Mouse (Mus musculus) small intestine, adult 2 months (tissue): ENCODE data around the gene Hsd17b12. TPM values are rescaled to one million over a fixed set of nuclear protein-coding genes. Genes with fewer than 3 reads are reported as not detected.

Experiments used
- H3K27ac ChIP-seq: fragments of 200-500 bp; 2 replicates; pipeline ENCODE4 v1.5.1; 2012; ENCODE audit warnings: low read depth, low read length, control low read depth, inconsistent platforms; ENCODE audit not compliant: insufficient read depth
- H3K27me3 ChIP-seq: fragments of 200-500 bp; 2 replicates; pipeline ENCODE4 v1.6.1; 2012; ENCODE audit warnings: mild to moderate bottlenecking, moderate library complexity, low read length, inconsistent platforms; ENCODE audit not compliant: control insufficient read depth, insufficient read depth
- H3K36me3 ChIP-seq: fragments of 200-500 bp; 2 replicates; pipeline ENCODE4 v1.6.1; 2012; ENCODE audit warnings: mild to moderate bottlenecking, low read length, control low read depth, inconsistent platforms; ENCODE audit not compliant: control insufficient read depth, insufficient read depth
- H3K4me1 ChIP-seq: fragments of 200-500 bp; 2 replicates; pipeline ENCODE4 v1.6.1; 2012; ENCODE audit warnings: low read length, inconsistent platforms, mixed read lengths; ENCODE audit not compliant: control insufficient read depth, insufficient read depth, insufficient read length
- H3K4me3 ChIP-seq: fragments of 200-500 bp; 2 replicates; pipeline ENCODE4 v1.5.1; 2012; ENCODE audit warnings: low read depth, mild to moderate bottlenecking, control low read depth, inconsistent platforms, low read length, moderate library complexity
- CTCF ChIP-seq: fragments of 200-500 bp; IDR thresholded peaks from 2 replicates; pipeline ENCODE4 v1.5.1; 2012; ENCODE audit warnings: low read depth, mild to moderate bottlenecking, control low read depth, inconsistent platforms, low read length, moderate library complexity, mixed read lengths; ENCODE audit not compliant: insufficient replicate concordance, insufficient read length; ENCODE audit errors: extremely low read depth
- POLR2A ChIP-seq: fragments of 200-500 bp; IDR thresholded peaks from 2 replicates; pipeline ENCODE4 v1.6.1; 2012; ENCODE audit warnings: low read depth, mild to moderate bottlenecking, control low read depth, inconsistent platforms, low read length, moderate library complexity
- WGBS: fragments of 180-500 bp; shearing (Covaris S2); methylation state at CpG from one replicate; pipeline ENCODE4 v1.1.7; 2018; 5-methylcytosine and 5-hydroxymethylcytosine counted together
- polyA plus RNA-seq: library from polyadenylated mRNA; depleted of rRNA; stranded (reverse); fragments of >200 nt; gene quantifications from 2 replicates; pipeline ENCODE4 v1.2.3, GENCODE M21; 2012; rRNA removed

Gene Hsd17b12
- polyA plus RNA-seq: 6.5 and 11.6 TPM in 2 replicates

- H3K4me3 ChIP-seq: peak within 1 kb of the TSS; percentile 92
- WGBS: under 1% methylated on average over 69 of the region's 69 CpGs
- TF ChIP-seq POLR2A (peak; percentile 55; the same call in 1 of the 2 replicates), CTCF (no peak)
- peaks cover 16% of the 10 kb centered on the region; the same call in 1 of the 2 replicates for H3K4me1 ChIP-seq
- H3K27me3 ChIP-seq: no peaks in the 10 kb centered on the region
- no peaks in the 10 kb centered on the region for H3K36me3 ChIP-seq
- peak within 1 kb of the TSS; percentile 80 for H3K27ac ChIP-seq
These were observed at the start of gene Hsd17b12 for GRCm38 (mm10) chr2:94157592-94158519. Gene Hsd17b12, minus strand, starts transcription at chr2:94157964.

- Histone ChIP-seq H3K27ac (no peak overlapping the region), H3K36me3 (no peaks in the 10 kb centered on the region), H3K4me1 (no peaks in the 10 kb centered on the region), H3K27me3 (no peaks in the 10 kb centered on the region; the same call in 1 of the 2 replicates), H3K4me3 (no peak overlapping the region)
- TF ChIP-seq CTCF (no peak), POLR2A (no peak)
- WGBS: 82% methylated on average over 2 of the region's 2 CpGs
These were observed 27.1 kb upstream of the Hsd17b12 start for GRCm38 (mm10) chr2:94184906-94185305.

- Histone ChIP-seq H3K36me3 (no peaks in the 10 kb centered on the region), H3K4me3 (no peak overlapping the region), H3K4me1 (no peaks in the 10 kb centered on the region), H3K27me3 (no peaks in the 10 kb centered on the region; the same call in 1 of the 2 replicates), H3K27ac (no peak overlapping the region)
- 43% methylated on average over 6 of the region's 6 CpGs for WGBS
- no peak for TF ChIP-seq POLR2A
- no peak for TF ChIP-seq CTCF
These were observed 26.4 kb upstream of the Hsd17b12 start for GRCm38 (mm10) chr2:94184142-94184541.

- no peaks in the 10 kb centered on the region for H3K27me3 ChIP-seq
- under 1% methylated on average over 3 of the region's 3 CpGs for WGBS
- H3K36me3 ChIP-seq: no peaks in the 10 kb centered on the region
- H3K4me1 ChIP-seq: no peaks in the 10 kb centered on the region; the same call in 1 of the 2 replicates
- H3K27ac ChIP-seq: no peak overlapping the region
- H3K4me3 ChIP-seq: no peak overlapping the region
- TF ChIP-seq POLR2A (no peak), CTCF (no peak)
These were observed 21.3 kb upstream of the Hsd17b12 start for GRCm38 (mm10) chr2:94179030-94179407.

DNA sequence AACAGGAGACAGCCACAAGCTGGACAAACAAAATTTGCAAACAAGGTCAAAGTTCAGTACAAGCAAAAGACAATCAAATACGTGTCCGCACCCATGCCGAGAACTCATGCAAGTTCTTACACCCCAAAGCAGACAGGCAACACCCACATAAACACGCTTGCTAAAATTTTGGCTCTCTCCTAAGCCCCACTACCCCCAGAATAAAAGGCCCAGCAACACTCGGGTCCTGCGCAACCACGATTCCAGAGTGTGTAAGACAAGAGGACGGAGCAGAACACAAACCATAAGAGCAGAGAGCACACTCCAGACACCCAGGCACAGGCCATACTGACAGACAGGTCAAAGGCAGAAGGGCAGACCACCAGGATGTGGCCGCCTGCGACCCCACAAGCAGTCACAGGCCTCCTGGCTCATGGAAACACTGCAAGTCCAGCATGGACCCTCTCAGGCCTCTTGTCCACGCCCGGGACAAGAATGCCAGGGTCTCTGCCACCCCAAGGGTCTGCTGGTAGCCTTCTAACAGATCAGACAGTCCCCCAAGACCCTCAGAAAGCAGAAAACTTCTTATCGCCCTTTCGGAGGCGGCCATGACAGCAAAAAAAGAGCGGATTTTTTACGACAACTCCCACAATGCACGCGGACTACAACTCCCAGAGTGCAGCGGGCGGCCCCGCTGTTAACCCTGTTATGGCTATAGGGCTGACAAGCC lies 20.7 kb upstream of the Hsd17b12 start:
- H3K4me1 ChIP-seq: no peaks in the 10 kb centered on the region; the same call in 1 of the 2 replicates
- TF ChIP-seq CTCF (no peak), POLR2A (0 out of 2 replicates have a peak, but pooled peaks have one; percentile 24)
- no peaks in the 10 kb centered on the region for H3K36me3 ChIP-seq
- no peaks in the 10 kb centered on the region for H3K27me3 ChIP-seq
- H3K27ac ChIP-seq: peak overlapping the region; percentile 5; the same call in 1 of the 2 replicates
- WGBS: under 1% methylated on average over 22 of the region's 22 CpGs
- H3K4me3 ChIP-seq: peak overlapping the region; percentile 91

- TF ChIP-seq POLR2A (no peak), CTCF (no peak)
- WGBS: 69% methylated on average over 6 of the region's 6 CpGs
- Histone ChIP-seq H3K4me3 (no peak overlapping the region), H3K27ac (no peak overlapping the region), H3K36me3 (no peaks in the 10 kb centered on the region), H3K4me1 (no peaks in the 10 kb centered on the region; the same call in 1 of the 2 replicates), H3K27me3 (no peaks in the 10 kb centered on the region)
These were observed 19.5 kb upstream of the Hsd17b12 start for GRCm38 (mm10) chr2:94177294-94177693.
